Mouse (Mus musculus) adrenal gland, adult 18-20 months (tissue): ENCODE measurements around the gene Optn. TPM values are rescaled to one million over a fixed set of nuclear protein-coding genes. Genes with fewer than 3 reads are reported as not detected.

Experiments used
- DNase-seq, 2 experiments: peaks; one replicate each; pipeline ENCODE4 v3.0.0; 2021 to 2022; ENCODE audit warnings: low spot score in 2 of 2
- total RNA-seq, 2 experiments: library from RNA; stranded (reverse); gene quantifications; 1 replicate in 1 of 2; 2 replicates in 1 of 2; pipeline ENCODE4 v1.2.3; 2021

Optn gene
- total RNA-seq, 2 experiments from 2014 or later = 97.8 to 174 TPM

DNA sequence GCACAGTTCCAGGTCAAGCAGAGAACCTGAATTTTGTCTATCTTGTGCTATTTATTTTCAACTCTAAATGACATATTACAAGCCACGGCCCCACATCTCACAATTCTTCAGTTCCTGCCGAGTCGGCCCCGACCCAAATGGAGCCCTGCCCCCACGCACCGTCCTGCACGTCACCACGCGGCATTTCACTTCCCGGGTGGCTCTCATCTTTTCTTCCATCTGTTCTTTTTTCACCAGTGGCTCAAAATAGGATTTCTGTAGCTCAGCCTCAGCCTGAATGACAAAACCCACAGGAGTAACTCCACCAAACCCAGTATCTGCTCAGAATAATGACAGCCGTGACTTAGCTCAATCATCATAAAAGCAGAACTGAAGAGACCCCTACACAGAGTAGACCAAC lies 70.3 kb downstream of the Optn start:
- no peak for DNase-seq

DNA sequence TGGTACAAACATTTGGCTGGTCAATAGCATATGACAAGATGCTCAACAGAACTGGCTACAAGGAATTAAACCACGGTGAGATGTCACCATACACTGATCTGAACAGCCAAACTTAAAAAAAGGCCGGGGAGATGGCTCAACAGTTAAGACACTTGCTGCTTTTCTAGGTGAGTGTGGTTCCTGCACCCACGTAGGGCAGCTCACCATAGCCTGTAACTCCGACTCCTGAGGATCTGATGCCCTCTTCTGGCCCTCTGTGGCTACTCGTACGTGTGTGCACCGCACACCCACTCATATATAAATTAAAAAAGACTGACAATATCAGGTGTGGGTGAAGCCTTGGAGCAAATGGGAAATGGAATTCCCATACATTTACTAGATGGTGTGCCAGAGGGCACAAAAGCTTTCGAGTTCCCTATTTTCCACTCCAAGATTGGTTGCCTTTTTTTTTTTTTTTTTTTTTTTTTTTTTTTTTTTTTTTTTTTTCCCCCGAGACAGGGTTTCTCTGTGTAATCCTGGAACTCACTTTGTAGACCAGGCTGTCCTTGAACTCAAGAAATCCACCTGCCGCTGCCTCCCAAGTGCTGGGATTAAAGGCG lies 74.9 kb downstream of the Optn start:
- DNase-seq = no peak

DNA sequence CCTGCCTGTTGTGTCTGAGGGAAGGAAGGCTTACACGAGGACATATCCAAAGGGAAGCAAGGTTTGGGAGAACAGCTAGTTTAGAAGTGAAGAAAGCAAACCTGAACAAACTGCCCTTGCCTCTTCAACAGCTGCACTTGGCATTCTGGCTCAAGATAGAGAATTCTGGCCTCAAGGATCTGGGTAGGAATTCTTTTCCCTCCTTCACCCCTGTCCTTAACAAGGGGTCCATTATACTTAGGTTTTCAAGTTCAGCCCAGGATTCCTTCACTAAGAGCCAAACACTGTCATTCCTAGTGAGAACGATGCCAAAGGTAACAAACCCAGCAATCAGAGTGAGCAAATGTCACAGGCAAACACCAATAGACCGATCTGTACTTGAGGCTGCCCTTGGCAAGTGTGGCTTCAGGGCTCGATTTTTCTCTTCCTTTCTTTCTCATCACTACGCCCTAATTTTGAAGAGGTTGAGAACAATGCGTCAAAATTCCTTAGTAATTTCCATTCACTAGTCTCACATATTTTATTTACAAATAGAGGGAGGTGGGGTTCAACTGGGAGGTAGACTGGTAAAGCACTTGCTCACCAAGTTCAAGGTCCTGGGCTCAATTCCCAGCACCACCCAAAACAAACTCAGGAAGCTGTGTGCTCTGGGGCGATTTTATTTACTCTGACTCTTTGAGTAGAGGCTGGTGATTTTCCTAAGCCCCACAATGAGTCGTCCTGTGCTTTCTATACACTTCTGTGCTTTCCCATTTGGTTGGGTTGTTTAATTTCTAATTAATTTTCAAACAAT lies 76.3 kb downstream of the Optn start:
- no peak for DNase-seq

DNA sequence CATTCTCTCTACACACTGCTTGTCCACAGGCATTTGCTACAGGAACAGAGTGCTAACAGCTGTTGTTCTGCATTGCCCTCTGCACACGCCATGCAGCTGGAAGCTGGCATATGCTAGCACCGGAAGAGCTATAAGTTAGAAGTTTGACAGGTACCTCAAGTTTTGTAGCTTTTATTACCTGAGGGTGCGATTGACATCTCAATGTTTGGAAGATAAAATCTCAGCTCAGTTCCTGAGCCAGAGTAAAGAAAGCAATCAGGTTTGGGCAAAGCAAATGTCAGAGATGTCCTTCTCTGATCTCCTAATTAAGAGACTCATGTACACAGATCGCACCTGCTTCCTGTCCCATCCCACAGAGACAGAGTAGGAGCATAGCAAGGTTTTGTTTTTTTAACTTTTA lies 77.1 kb downstream of the Optn start:
- no peak for DNase-seq

DNA sequence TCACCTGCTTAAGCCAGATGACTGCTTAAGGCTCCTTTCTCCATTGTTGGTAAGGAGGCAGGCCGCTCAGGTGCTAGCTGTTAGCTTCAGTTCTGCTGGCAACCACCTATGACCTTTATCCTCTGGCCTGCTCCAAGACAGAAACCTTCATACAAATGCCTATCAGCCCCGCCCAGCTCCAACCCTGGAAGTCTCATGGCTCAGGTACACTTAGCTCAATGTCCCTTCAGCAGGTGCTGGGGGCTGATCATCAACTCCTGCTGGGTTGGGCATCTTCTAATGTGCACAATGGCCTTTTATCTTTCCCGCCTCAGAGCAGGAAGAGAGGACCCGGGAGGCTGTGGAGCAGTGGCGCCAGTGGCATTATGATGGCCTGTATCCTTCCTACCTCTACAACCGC lies 78.9 kb downstream of the Optn start:
- no peak for DNase-seq

DNA sequence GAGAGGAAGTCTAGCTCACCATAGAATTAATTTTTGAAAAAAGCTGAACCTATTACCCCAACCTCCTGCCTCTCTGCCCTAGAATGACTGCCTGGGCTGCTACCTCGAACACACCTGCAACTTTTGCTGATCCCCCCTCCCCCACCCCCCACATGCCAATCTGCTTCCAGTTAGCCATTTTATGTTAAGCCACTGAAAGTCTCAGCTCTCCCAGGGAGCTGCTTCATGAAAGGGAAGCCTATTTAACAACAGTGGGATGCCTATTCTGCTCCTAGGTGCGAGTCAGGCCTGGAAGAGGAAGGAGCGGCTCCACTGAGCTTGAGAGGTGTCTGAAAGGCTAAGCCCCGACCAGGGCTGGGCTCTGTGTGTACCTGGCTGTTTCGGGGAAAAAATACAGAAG lies 79.9 kb downstream of the Optn start:
- DNase-seq = no peak

DNA sequence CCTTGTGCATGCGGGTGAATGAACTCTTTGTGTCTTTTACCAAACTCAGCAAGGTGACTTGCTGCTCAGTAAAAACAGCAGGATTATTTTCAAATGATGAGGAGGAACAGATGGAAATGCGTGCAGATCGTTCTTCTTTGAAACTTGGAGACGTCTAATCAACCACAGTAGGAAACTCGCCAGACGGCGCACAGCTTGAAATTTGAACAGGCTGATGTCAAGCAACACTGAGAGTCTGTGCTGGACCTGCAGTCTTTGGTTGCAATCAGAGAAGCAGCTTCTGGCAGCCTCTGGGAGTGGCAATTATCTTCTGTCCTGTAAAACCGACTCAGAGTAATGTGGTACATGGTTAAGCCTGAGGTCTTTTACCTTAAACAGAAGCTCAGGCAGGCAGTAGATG lies 85.8 kb downstream of the Optn start:
- DNase-seq = no peak

DNA sequence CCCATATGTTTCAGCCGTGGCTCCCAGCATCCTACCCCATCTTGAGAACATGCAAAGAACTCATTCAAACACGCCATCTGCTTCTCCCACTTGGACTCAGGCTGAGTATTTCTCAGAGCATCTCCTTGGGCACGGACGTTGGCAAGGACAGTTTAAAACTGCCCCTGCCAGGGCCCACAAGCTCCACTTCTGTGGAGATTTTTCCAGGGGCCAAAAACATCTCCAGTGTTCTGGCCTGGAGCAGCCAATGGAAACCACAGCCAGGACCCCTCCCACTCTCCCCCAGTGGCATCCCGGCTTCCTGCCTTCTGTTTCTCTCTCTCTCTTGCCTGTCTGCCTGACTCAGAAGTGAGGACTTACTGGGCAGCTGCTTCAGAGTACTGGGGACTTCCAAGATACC lies 88.0 kb downstream of the Optn start, which contains the start of gene Ucma:
TSS of gene Ucma (plus strand) at position 316 of the 400 bp plus-strand sequence.
- no peak for DNase-seq

Other genes with a start within 250 kb of the Optn start
- 10 to 100 TPM; 31.5 to 43.5 TPM for gene Sephs1, start 182.5 kb downstream of the Optn start, total RNA-seq
- 100 to 1,000 TPM; 343 to 349 TPM for gene Phyh, start 145.0 kb downstream of the Optn start, total RNA-seq
- not detected for gene Ucma, start 87.9 kb downstream of the Optn start, total RNA-seq
- gene Mcm10, start 51.3 kb downstream of the Optn start, total RNA-seq = 1 to 10 TPM; 3.4 to 3.7 TPM
- gene Ccdc3, start 73.7 kb upstream of the Optn start, total RNA-seq = 10 to 100 TPM; 12.9 to 57.7 TPM